Mouse (Mus musculus): Measurements from ENCODE around the gene Rnaseh2b. TPM values are rescaled to one million over a fixed set of nuclear protein-coding genes. Genes with fewer than 3 reads are reported as not detected.

Gene Rnaseh2b
- polyA plus RNA-seq, 1 experiment from 2014 or later = 62.9 TPM

DNA sequence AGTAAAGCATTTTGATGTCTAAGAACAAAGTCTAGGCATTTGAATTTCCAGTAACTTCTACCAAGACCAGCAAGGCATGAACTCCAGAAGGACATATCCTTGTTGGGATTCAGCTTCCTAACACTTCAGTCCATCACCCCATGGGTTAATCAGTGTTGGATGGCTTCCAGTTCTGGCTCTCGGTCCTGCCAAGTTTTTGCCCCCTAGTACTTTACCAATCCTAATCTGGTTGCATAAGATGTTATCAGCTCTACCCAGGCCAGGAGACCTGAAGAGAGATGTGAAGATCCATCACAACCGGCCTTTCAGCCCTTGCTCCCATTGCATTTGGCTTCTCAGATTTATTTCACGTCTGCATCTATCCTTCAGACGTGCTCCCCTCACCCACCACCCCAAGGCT, 129.9 kb downstream of the Rnaseh2b start:
- no peaks in the 10 kb centered on the region for H3K9me3 ChIP-seq (ENCODE audit: control insufficient read depth, low read length)
- no peaks in the 10 kb centered on the region for H3K4me1 ChIP-seq (replicated peaks; ENCODE audit: control insufficient read depth, insufficient read depth, low read length)
- no peak overlapping the region for H3K4me2 ChIP-seq (replicated peaks; ENCODE audit: low read depth, low read length)
- no peak overlapping the region for H3K27ac ChIP-seq (ENCODE audit: low read depth, low read length)
- WGBS = 84% methylated on average over 4 of the region's 4 CpGs
- ATAC-seq (ENCODE audit: low FRiP score) = no peak
- H3K27me3 ChIP-seq (ENCODE audit: control insufficient read depth, insufficient read depth, low read length) = no peaks in the 10 kb centered on the region
- DNase-seq (ENCODE audit: low spot score) = no peak
- H3K9ac ChIP-seq (ENCODE audit: low read depth, low read length) = no peak overlapping the region
- H3K36me3 ChIP-seq (ENCODE audit: control insufficient read depth, insufficient read depth, low read length) = no peaks in the 10 kb centered on the region
- H3K4me3 ChIP-seq (ENCODE audit: low read depth, low read length) = no peak overlapping the region

Other genes with a start within 250 kb of the Rnaseh2b start
- gene Dleu7, start 458 bp downstream of the Rnaseh2b start, polyA plus RNA-seq (2014; fragmentation: Nextera tagmentation; extraction: Ambion mirVana) = 1.4 and 1.6 TPM in 2 replicates
- 0.14 and 0.18 TPM in 2 replicates for gene Gucy1b2, start 163.7 kb downstream of the Rnaseh2b start, polyA plus RNA-seq (2014; fragmentation: Nextera tagmentation; extraction: Ambion mirVana)